Mouse (Mus musculus): ENCODE measurements around the gene Sds.

Gene Sds

GRCm38 (mm10) chr5:120517552-120517951, 41.2 kb downstream of the Sds start:
- no peak for DNase-seq

- DNase-seq, result no peak
These were observed 46.3 kb downstream of the Sds start for GRCm38 (mm10) chr5:120522649-120523048.

GRCm38 (mm10) chr5:120524736-120525135, 48.4 kb downstream of the Sds start:
- no peak for DNase-seq

- no peak for DNase-seq
These were observed 49.4 kb downstream of the Sds start for GRCm38 (mm10) chr5:120525737-120526136.

- no peak for DNase-seq
These were observed 50.0 kb downstream of the Sds start for GRCm38 (mm10) chr5:120526311-120526710.

- DNase-seq, result no peak
These were observed 51.1 kb downstream of the Sds start for GRCm38 (mm10) chr5:120527296-120527964.

- DNase-seq, result no peak
These were observed 55.3 kb downstream of the Sds start for GRCm38 (mm10) chr5:120531631-120532030.
